Mouse (Mus musculus) stomach, postnatal 0 days (tissue): ENCODE data around the gene Abcf2. TPM values are rescaled to one million over a fixed set of nuclear protein-coding genes. Genes with fewer than 3 reads are reported as not detected.
A peak's percentile ranks its signal among the peaks of the same experiment; 100 is the strongest.

ENCODE experiments used
- ATAC-seq: fragments of 200-750 bp; cut with Nextera tagmentation; 2 replicates; pipeline ENCODE4 v1.8.0; 2017; ENCODE audit not compliant: low FRiP score, low TSS enrichment
- DNase-seq: peaks from one replicate; pipeline ENCODE4 v3.0.0-alpha.2; 2016; ENCODE audit warnings: low spot score
- H3K27ac ChIP-seq: fragments of 300-500 bp; sonication (generic); replicated peaks from 2 replicates; pipeline ENCODE4 v1.5.1; 2014; ENCODE audit warnings: mild to moderate bottlenecking, control low read depth
- H3K27me3 ChIP-seq: fragments of 300-500 bp; sonication (generic); 2 replicates; pipeline ENCODE4 v1.6.1; 2014; ENCODE audit warnings: low read length; ENCODE audit not compliant: control insufficient read depth, insufficient read depth
- H3K36me3 ChIP-seq: fragments of 300-500 bp; sonication (generic); 2 replicates; pipeline ENCODE4 v1.6.1; 2014; ENCODE audit warnings: low read length, mixed read lengths; ENCODE audit not compliant: control insufficient read depth, insufficient read depth
- H3K4me1 ChIP-seq: fragments of 300-500 bp; sonication (generic); replicated peaks from 2 replicates; pipeline ENCODE4 v1.6.1; 2014; ENCODE audit warnings: antibody characterized with exemption; ENCODE audit not compliant: control insufficient read depth, insufficient read depth
- H3K4me2 ChIP-seq: fragments of 300-500 bp; sonication (generic); replicated peaks from 2 replicates; pipeline ENCODE4 v1.6.1; 2014; ENCODE audit warnings: low read depth, mild to moderate bottlenecking, control low read depth, moderate library complexity
- H3K4me3 ChIP-seq: fragments of 300-500 bp; sonication (generic); 2 replicates; pipeline ENCODE4 v1.5.1; 2014; ENCODE audit warnings: low read depth, low read length, control low read depth
- H3K9ac ChIP-seq: fragments of 300-500 bp; sonication (generic); 2 replicates; pipeline ENCODE4 v1.6.1; 2014; ENCODE audit warnings: mild to moderate bottlenecking, low read length, control low read depth, mixed read lengths
- H3K9me3 ChIP-seq: fragments of 300-500 bp; sonication (generic); 2 replicates; pipeline ENCODE4 v1.6.1; 2016; ENCODE audit warnings: low read length; ENCODE audit not compliant: control insufficient read depth
- CTCF ChIP-seq: IDR thresholded peaks from 2 replicates; pipeline ENCODE4 v1.5.1; 2016; ENCODE audit warnings: antibody characterized with exemption, low read depth, mild to moderate bottlenecking, moderate library complexity
- EP300 ChIP-seq: optimal IDR thresholded peaks from 2 replicates; pipeline ENCODE3; 2016; ENCODE audit warnings: antibody characterized with exemption
- WGBS: fragments of 180-500 bp; shearing (Covaris S2); extraction: QIAGEN DNeasy Blood & Tissue Kit; methylation state at CpG from one replicate; pipeline ENCODE4 v1.1.7; 2014; 5-methylcytosine and 5-hydroxymethylcytosine counted together
- polyA plus RNA-seq: library from polyadenylated mRNA; unstranded; fragments of >200 nt; fragmentation: Nextera tagmentation; extraction: Ambion mirVana; gene quantifications from 2 replicates; pipeline ENCODE4 v1.2.1, GENCODE M21; 2015

Abcf2 gene
- polyA plus RNA-seq, 1 experiment from 2014 or later, result 45.3 TPM

DNA sequence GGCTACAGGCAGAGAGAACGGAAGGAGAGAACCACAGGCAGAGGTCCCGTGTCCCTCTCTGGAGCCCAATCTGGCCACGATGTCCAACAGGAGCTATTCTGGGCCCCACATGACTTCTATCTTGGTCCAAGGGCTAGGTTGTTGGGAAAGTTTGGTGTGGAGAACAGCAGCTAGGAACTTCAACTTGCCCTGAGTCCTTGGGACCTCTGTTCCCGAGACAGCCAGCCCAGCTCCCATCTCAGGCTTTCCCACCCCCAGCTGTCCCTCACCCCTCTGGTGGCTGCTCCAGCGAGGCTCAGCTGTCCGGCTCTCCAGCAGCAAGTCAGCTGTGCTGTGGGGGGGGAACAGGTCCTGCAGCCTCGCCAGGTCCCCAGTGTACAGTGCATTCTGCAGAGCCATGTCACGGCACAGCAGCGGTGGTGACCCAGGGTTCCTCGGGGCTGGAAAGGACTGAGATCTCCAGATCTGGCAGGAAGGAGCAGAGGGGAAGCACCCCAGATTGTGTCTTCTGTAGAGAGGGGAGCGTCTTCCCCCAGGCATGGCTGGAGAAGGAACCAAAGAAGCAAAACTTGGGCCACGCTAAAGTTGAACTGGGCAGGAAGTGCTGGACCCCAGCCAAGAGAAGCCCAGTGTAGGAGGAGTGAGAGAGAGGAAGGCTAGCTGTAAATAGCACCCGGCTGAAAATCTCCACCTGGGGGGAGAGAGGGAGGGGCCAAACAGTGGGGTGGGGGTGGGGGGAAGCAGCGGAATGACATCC is 36.7 kb downstream of the Abcf2 start, which contains the start of gene Asb10:
Gene Asb10 (minus strand): TSS at position 592 of the 757 bp plus-strand sequence.
- TF ChIP-seq CTCF, result no peak
- TF ChIP-seq EP300, result no peak
- WGBS, result 27% methylated on average over 13 of the region's 14 CpGs
- peak within 1 kb of the TSS; percentile 44 for H3K4me2 ChIP-seq
- no peaks in the 10 kb centered on the region for H3K9me3 ChIP-seq
- ATAC-seq (peak; percentile 57), DNase-seq (peak; percentile 64)
- 0 out of 2 replicates have a peak within 1 kb of the TSS, but pooled peaks have one; percentile 13 for H3K9ac ChIP-seq
- no peaks in the 10 kb centered on the region for H3K36me3 ChIP-seq
- peaks cover 5% of the 10 kb centered on the region; the same call in 1 of the 2 replicates for H3K4me1 ChIP-seq
- peak within 1 kb of the TSS; percentile 10; the same call in 1 of the 2 replicates for H3K4me3 ChIP-seq
- H3K27me3 ChIP-seq, result no peaks in the 10 kb centered on the region
- H3K27ac ChIP-seq, result no peak within 1 kb of the TSS

- no peak for ATAC-seq
- no peak overlapping the region; the same call in 1 of the 2 replicates for H3K4me2 ChIP-seq
- WGBS, result 83% methylated on average over 22 of the region's 22 CpGs
Observed at GRCm38 (mm10) chr5:24539571-24540296, 37.5 kb downstream of the Abcf2 start.

DNA sequence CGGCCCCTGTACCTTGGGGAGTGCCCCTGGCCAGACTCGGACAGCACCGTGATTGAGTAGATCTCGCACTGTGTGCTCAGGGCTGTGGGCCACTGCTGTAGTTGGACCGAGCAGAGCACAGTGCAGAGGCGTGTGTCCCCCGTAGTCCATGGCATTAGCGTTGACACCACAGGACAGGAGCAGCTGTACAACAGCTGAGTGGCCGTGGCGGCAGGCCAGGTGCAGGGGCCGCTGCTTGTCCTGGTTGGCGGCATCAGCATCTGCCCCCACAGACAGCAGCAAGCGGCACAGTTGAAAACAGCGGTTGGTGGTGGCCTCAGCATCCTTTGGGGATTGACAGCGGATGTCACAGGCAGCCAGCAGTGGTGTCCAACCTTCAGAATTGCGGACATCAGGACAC is 39.6 kb downstream of the Abcf2 start:
- Histone ChIP-seq H3K4me2 (no peak overlapping the region), H3K27me3 (no peaks in the 10 kb centered on the region), H3K36me3 (no peaks in the 10 kb centered on the region), H3K4me3 (no peak overlapping the region), H3K27ac (no peak overlapping the region), H3K4me1 (peaks cover 5% of the 10 kb centered on the region; the same call in 1 of the 2 replicates), H3K9me3 (no peaks in the 10 kb centered on the region), H3K9ac (no peak overlapping the region)
- no peak for ATAC-seq
- 65% methylated on average over 16 of the region's 16 CpGs for WGBS
- no peak for DNase-seq
- no peak for TF ChIP-seq EP300
- no peak for TF ChIP-seq CTCF

More at GRCm38 (mm10) chr5:24539571-24540296, 37.5 kb downstream of the Abcf2 start:
- no peak for DNase-seq
- no peak overlapping the region for H3K9ac ChIP-seq
- H3K36me3 ChIP-seq, result no peaks in the 10 kb centered on the region
- no peaks in the 10 kb centered on the region for H3K27me3 ChIP-seq
- H3K27ac ChIP-seq, result no peak overlapping the region
- H3K9me3 ChIP-seq, result no peaks in the 10 kb centered on the region
- no peak for TF ChIP-seq CTCF
- no peak for TF ChIP-seq EP300
- H3K4me1 ChIP-seq, result peaks cover 5% of the 10 kb centered on the region; the same call in 1 of the 2 replicates
- H3K4me3 ChIP-seq, result no peak overlapping the region

DNA sequence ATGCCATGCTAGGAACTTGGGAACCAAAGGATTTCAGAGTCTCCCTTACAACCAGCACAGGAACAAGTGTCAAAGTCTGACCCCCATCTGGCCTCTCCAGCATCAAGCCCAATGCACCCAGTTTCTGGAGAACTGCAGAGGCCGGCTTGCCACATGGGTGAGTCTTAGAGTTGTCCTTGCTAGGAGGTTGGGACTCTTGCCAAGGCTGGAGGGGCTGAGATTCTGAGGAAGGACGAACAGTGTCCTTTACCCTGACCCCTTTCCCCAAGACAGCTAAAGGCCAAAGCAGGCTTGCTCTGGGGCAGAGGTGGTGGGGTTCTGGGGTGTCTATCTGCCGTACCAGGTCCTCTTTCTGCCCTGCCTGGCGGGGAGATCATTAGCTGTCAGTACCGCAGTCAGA is 40.8 kb downstream of the Abcf2 start:
- TF ChIP-seq CTCF (no peak), EP300 (no peak)

DNA sequence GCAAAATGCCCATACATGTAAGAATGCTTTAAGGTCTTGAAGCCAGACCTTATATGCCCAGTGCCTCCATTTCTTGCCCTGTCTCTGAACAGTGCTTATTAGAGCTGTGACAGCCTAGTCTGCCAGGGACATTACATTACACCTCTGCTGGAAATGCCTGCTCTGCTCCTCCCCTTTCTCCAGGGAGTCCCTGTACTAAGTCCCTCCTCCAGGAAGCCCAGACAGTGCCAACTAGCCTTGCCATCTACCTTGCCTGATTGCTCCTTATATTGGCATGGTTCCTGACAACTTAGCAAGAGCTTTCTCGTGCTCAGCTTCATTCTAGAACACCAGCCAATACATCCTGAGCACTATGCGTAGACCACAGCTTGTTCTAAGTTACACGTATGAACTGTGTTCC is 41.5 kb downstream of the Abcf2 start:
- Histone ChIP-seq H3K9ac (no peak overlapping the region), H3K36me3 (no peaks in the 10 kb centered on the region), H3K27ac (no peak overlapping the region), H3K4me1 (peaks cover 3% of the 10 kb centered on the region; the same call in 1 of the 2 replicates), H3K27me3 (no peaks in the 10 kb centered on the region), H3K9me3 (no peaks in the 10 kb centered on the region), H3K4me3 (no peak overlapping the region), H3K4me2 (no peak overlapping the region)
- TF ChIP-seq CTCF (no peak), EP300 (no peak)
- 76% methylated on average over 3 of the region's 3 CpGs for WGBS
- DNase-seq (no peak), ATAC-seq (no peak)

More for the DNA sequence above, 40.8 kb downstream of the Abcf2 start:
- Histone ChIP-seq H3K9me3 (no peaks in the 10 kb centered on the region), H3K9ac (no peak overlapping the region), H3K4me2 (no peak overlapping the region), H3K4me3 (no peak overlapping the region), H3K27ac (no peak overlapping the region), H3K27me3 (no peaks in the 10 kb centered on the region), H3K36me3 (no peaks in the 10 kb centered on the region), H3K4me1 (peaks cover 5% of the 10 kb centered on the region; the same call in 1 of the 2 replicates)
- 81% methylated on average over 5 of the region's 5 CpGs for WGBS
- DNase-seq (no peak), ATAC-seq (no peak)
